Mouse (Mus musculus): Measurements from ENCODE around the gene Pde5a.

DNA sequence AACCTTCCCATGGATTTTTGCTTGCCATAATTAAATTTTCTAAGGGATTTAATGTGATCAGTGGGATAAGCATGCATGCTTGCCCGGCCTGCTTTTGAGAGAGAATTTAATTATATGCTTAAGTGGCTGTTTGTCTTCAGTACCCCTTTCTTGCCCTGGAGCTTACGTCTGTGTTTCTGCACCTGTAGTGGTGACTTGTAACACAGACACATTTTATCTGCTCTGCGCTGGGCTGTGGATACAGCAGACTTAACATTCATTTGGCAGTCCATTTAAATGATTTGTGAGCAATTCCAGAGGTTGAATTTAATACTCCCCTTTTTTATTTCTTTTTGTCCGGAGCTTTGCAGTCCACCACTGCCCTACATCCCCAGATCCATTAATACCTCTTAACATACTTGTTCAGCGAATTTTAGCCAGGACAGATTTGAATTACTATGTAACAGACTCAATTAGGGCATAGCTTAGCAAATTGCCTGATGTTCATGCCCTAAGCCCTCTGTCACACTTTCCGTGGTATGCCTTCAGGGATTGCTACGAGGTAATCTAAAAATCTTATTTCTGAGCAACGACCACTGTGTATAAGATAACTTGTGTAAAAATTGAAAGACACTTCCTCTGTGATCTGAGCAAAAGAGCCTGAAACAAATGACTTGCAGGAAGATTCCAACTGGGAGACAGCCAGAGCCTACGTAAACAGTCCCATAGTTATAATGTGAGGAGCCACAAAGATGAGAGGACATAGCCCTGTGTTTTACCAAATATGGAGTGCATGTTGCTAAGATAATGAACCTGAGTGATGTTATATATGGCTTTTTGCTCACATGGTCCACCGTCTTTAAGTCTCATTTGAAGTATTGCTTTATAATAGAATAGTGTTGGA lies 72.0 kb downstream of the Pde5a start:
- no peak for TF ChIP-seq CTCF (IDR thresholded peaks at IDR 0.05 in 2 of 3, conservative IDR thresholded peaks at IDR 0.05 in 1 of 3; ENCODE audit: control insufficient read depth in 1 of 3, insufficient read depth in 1 of 3, low read depth in 2 of 3, low read length in 3 of 3, poor library complexity in 1 of 3, severe bottlenecking in 1 of 3)
- TF ChIP-seq USF1 (IDR thresholded peaks at IDR 0.05; ENCODE audit: low read depth, low read length) = no peak
- TF ChIP-seq ZC3H11A (IDR thresholded peaks at IDR 0.05; ENCODE audit: low read depth, low read length) = no peak
- no peak for TF ChIP-seq SMC3 (IDR thresholded peaks at IDR 0.05; ENCODE audit: low read depth, low read length)
- TF ChIP-seq TCF12 (IDR thresholded peaks at IDR 0.05; ENCODE audit: low read depth, low read length) = no peak
- TF ChIP-seq NRF1 (IDR thresholded peaks at IDR 0.05; ENCODE audit: insufficient read depth, low read depth, low read length, poor library complexity, severe bottlenecking) = no peak
- no peak for TF ChIP-seq SIN3A (IDR thresholded peaks at IDR 0.05; ENCODE audit: low read length)
